Mouse (Mus musculus): Measurements from ENCODE around the gene Ier3.

DNA sequence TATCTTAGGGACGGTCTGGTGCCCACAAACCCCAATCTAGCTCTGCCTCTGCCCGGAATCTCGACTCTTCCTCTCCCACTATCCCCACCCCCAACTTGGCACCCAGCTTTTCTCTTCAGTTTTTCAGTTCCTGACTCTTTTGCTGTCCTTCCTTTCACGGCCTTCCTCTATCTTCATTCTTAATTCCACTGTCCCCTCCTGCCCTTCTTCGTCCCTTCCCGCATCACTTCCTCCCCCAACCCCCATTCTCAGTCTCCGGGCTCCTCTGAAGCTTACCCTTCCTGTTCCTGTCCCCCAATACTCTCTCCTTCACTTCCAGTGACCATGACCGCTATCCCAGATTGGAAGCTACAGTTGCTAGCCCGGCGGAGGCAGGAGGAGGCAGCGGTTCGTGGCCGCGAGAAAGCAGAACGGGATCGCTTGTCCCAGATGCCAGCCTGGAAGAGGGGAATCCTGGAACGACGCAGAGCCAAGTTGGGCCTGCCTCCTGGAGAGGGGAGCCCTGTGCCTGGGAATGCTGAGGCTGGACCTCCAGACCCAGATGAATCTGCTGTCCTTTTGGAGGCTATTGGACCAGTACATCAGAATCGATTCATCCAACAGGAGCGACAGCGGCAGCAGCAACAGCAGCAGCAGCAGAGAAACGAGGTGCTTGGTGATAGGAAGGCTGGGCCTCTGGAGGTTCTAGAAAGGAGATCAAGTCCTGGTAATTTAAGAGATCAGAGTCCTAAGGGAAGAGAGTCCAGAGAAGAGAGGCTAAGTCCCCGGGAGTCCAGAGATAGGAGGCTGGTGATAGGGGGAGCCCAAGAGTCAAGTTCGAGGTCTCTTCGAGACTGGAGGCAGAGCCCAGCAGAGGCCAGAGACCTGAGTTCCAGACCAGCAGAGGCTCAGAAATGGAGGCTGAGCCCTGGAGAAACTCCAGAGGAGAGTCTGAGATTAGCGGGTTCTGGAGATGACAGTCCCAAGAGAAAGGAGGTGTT, 45.7 kb downstream of the Ier3 start:
- TF ChIP-seq CTCF (IDR thresholded peaks at IDR 0.05; ENCODE audit: extremely low read depth, insufficient read depth, insufficient read length, insufficient replicate concordance) (0 out of 2 replicates have a peak, but pooled peaks have one; percentile 32), POLR2A (IDR thresholded peaks at IDR 0.05; ENCODE audit: low read depth, low read length) (no peak; the same call in 1 of the 2 replicates)

Data from spleen, adult 2 months (tissue).